Comparison of ENCODE assay signal across 8 mouse cellular contexts in the genomic region with DNA sequence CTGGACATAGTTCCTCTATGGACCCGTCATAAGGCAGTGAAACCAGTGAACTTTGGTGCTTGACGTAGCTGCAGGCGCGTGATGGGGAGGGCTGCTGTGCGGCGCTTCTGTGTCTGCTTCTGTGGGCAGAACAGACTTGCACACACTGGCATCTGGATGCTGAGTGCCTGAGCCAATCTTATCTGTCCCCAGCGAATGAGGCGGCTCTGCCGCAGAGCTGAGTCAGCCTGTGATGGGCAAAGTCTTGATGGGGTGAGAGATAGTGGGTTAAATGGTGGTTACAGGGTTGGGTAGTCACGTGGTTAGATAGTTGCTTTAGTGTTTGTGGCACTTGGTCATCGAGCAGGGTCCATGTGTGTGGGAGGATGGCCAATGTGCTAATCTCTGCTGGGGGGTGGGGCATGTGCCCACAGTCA. TPM values are rescaled to one million over a fixed set of nuclear protein-coding genes. Genes with fewer than 3 reads are reported as not detected.
DNase-seq lines count a peak whose midpoint lies in the region; ATAC-seq and TF ChIP-seq lines count a peak whose summit lies in the region.

No protein-coding gene starts in this region.

- TF ChIP-seq POLR2A in kidney, adult 2 months (IDR thresholded peaks at IDR 0.05; ENCODE audit: low read depth, low read length) = peak; percentile 34

- H3K27ac ChIP-seq in forebrain, postnatal 0 days (ENCODE audit: low read depth, low read length) = no peak overlapping the region
- no peak overlapping the region for H3K27ac ChIP-seq in forebrain, embryonic 11.5 days (ENCODE audit: low read depth, low read length)
- peak overlapping the region; percentile 89 for H3K27ac ChIP-seq in kidney, adult 2 months (ENCODE audit: insufficient read depth, low read depth, low read length)
- H3K27ac ChIP-seq in liver, embryonic 12.5 days = peak overlapping the region; percentile 92

- no peak overlapping the region for H3K9ac ChIP-seq in forebrain, postnatal 0 days
- no peak overlapping the region for H3K9ac ChIP-seq in forebrain, embryonic 11.5 days (ENCODE audit: low read length)
- peak overlapping the region; percentile 83 for H3K9ac ChIP-seq in liver, embryonic 12.5 days

- H3K4me3 ChIP-seq in forebrain, postnatal 0 days (ENCODE audit: low read depth, low read length) = no peak overlapping the region
- no peak overlapping the region for H3K4me3 ChIP-seq in forebrain, embryonic 11.5 days (ENCODE audit: low read depth, low read length)
- H3K4me3 ChIP-seq in kidney, adult 2 months (ENCODE audit: insufficient read depth, low read depth, low read length) = no peak overlapping the region
- peak overlapping the region; percentile 56 for H3K4me3 ChIP-seq in liver, embryonic 12.5 days

- intact Hi-C loops in gastrocnemius, postnatal 14 days (cut with DNase I; ENCODE audit: low total_unique reads) = no loop called here

- H3K4me2 ChIP-seq in forebrain, postnatal 0 days (ENCODE audit: low read depth) = no peak overlapping the region
- H3K4me2 ChIP-seq in forebrain, embryonic 11.5 days (ENCODE audit: low read depth, low read length, severe bottlenecking) = no peak overlapping the region
- peak overlapping the region; percentile 86 for H3K4me2 ChIP-seq in liver, embryonic 12.5 days

- peaks cover 16% of the 10 kb centered on the region for H3K4me1 ChIP-seq in forebrain, postnatal 0 days (ENCODE audit: insufficient read depth)
- H3K4me1 ChIP-seq in forebrain, embryonic 11.5 days (replicated peaks; ENCODE audit: control insufficient read depth, insufficient read depth, low read length) = peaks cover 22% of the 10 kb centered on the region
- peaks cover 30% of the 10 kb centered on the region for H3K4me1 ChIP-seq in kidney, adult 2 months (ENCODE audit: control insufficient read depth, insufficient read depth, low read length)
- H3K4me1 ChIP-seq in liver, embryonic 12.5 days = peaks cover 79% of the 10 kb centered on the region

- H3K9me3 ChIP-seq in forebrain, postnatal 0 days (ENCODE audit: low read length) = no peaks in the 10 kb centered on the region
- no peaks in the 10 kb centered on the region for H3K9me3 ChIP-seq in forebrain, embryonic 11.5 days (ENCODE audit: control insufficient read depth, low read length)
- no peaks in the 10 kb centered on the region for H3K9me3 ChIP-seq in liver, embryonic 12.5 days (replicated peaks)

- peaks cover 14% of the 10 kb centered on the region for H3K36me3 ChIP-seq in forebrain, postnatal 0 days (ENCODE audit: insufficient read depth)
- peaks cover under 1% of the 10 kb centered on the region; the same call in 1 of the 2 replicates for H3K36me3 ChIP-seq in forebrain, embryonic 11.5 days (ENCODE audit: control insufficient read depth, insufficient read depth, low read length)
- no peaks in the 10 kb centered on the region; the same call in 1 of the 2 replicates for H3K36me3 ChIP-seq in kidney, adult 2 months (ENCODE audit: control insufficient read depth, insufficient read depth, low read length)
- peaks cover 18% of the 10 kb centered on the region for H3K36me3 ChIP-seq in liver, embryonic 12.5 days

- peaks cover 4% of the 10 kb centered on the region; the same call in 1 of the 2 replicates for H3K27me3 ChIP-seq in forebrain, postnatal 0 days (ENCODE audit: insufficient read depth, low read length)
- H3K27me3 ChIP-seq in forebrain, embryonic 11.5 days (ENCODE audit: control insufficient read depth, insufficient read depth, low read length) = 0 out of 2 replicates have a peak, but pooled peaks cover 2% of the 10 kb centered on the region
- no peaks in the 10 kb centered on the region for H3K27me3 ChIP-seq in kidney, adult 2 months (replicated peaks; ENCODE audit: control insufficient read depth, insufficient read depth, low read length)
- no peaks in the 10 kb centered on the region for H3K27me3 ChIP-seq in liver, embryonic 12.5 days (replicated peaks)

- TF ChIP-seq CTCF in forebrain, postnatal 0 days (IDR thresholded peaks at IDR 0.05; ENCODE audit: low read depth) = no peak
- TF ChIP-seq CTCF in kidney, adult 2 months (conservative IDR thresholded peaks at IDR 0.05; ENCODE audit: insufficient read depth, insufficient read length, low read depth, low read length) = no peak

- DNase-seq in forebrain, postnatal 0 days = no peak
- no peak for DNase-seq in forebrain, embryonic 11.5 days (ENCODE audit: low spot score)
- DNase-seq in adrenal gland, adult (ENCODE audit: inconsistent age in 2 of 2, low spot score in 1 of 2) = peak; percentile 82 to 86
- DNase-seq in gastrocnemius, postnatal 14 days = peak; percentile 49
- peak; percentile 80 for DNase-seq in kidney, adult 2 months
- DNase-seq in right cerebral cortex, postnatal 14 days = peak; percentile 65
- DNase-seq in embryo, embryonic 11 days = no peak

- WGBS in forebrain, postnatal 0 days = 75% methylated on average over 11 of the region's 11 CpGs
- WGBS in forebrain, embryonic 11.5 days = 74% methylated on average over 11 of the region's 11 CpGs
- 24% methylated on average over 11 of the region's 11 CpGs for WGBS in kidney, adult 2 months
- 1% methylated on average over 11 of the region's 11 CpGs for WGBS in liver, embryonic 12.5 days (ENCODE audit: insufficient replicate concordance)

- ATAC-seq in forebrain, postnatal 0 days = peak; percentile 16; the same call in 1 of the 2 replicates
- no peak for ATAC-seq in forebrain, embryonic 11.5 days (replicated peaks; ENCODE audit: low FRiP score)
- ATAC-seq in liver, embryonic 12.5 days = peak; percentile 60

RNA-seq across cellular contexts. Expression of gene Zfp36, which starts 2.9 kb away (rescaled TPM):
- 2.8 and 4.0 TPM in 2 replicates for total RNA-seq in forebrain, postnatal 0 days (2014; rRNA removed)
- 2.3 and 3.8 TPM in 2 replicates for polyA plus RNA-seq in forebrain, postnatal 0 days (2015; fragmentation: Nextera tagmentation; extraction: Ambion mirVana)
- 4.5 and 5.2 TPM in 2 replicates for polyA plus RNA-seq in forebrain, embryonic 11.5 days (2014; fragmentation: Nextera tagmentation; extraction: Ambion mirVana)
- total RNA-seq in gastrocnemius, postnatal 14 days (2021) = 10 to 100 TPM in 1 of 2 experiments, 1 to 10 TPM in 1; 5.9 to 11.6 TPM
- 24.6 and 25.5 TPM in 2 replicates for polyA plus RNA-seq in kidney, adult 2 months (2012; rRNA removed)
- 7.4 and 7.5 TPM in 2 replicates for polyA plus RNA-seq in liver, embryonic 12.5 days (2016; fragmentation: Nextera tagmentation; extraction: Ambion mirVana)

RNA-seq across cellular contexts. Expression of gene Med29, which starts 9.5 kb away (rescaled TPM):
- 32.5 and 35.1 TPM in 2 replicates for total RNA-seq in forebrain, postnatal 0 days (2014; rRNA removed)
- 39.2 and 47.6 TPM in 2 replicates for polyA plus RNA-seq in forebrain, postnatal 0 days (2015; fragmentation: Nextera tagmentation; extraction: Ambion mirVana)
- 40.1 and 46.1 TPM in 2 replicates for polyA plus RNA-seq in forebrain, embryonic 11.5 days (2014; fragmentation: Nextera tagmentation; extraction: Ambion mirVana)
- total RNA-seq in gastrocnemius, postnatal 14 days (2021) = 10 to 100 TPM; 20.7 to 20.9 TPM
- polyA plus RNA-seq in kidney, adult 2 months (2012; rRNA removed) = 71.9 and 72.1 TPM in 2 replicates
- 35.1 and 36.8 TPM in 2 replicates for polyA plus RNA-seq in liver, embryonic 12.5 days (2016; fragmentation: Nextera tagmentation; extraction: Ambion mirVana)

RNA-seq across cellular contexts. Expression of gene Paf1, which starts 9.8 kb away (rescaled TPM):
- 74.8 and 80.5 TPM in 2 replicates for total RNA-seq in forebrain, postnatal 0 days (2014; rRNA removed)
- 69.4 and 92.7 TPM in 2 replicates for polyA plus RNA-seq in forebrain, postnatal 0 days (2015; fragmentation: Nextera tagmentation; extraction: Ambion mirVana)
- 82.0 and 82.9 TPM in 2 replicates for polyA plus RNA-seq in forebrain, embryonic 11.5 days (2014; fragmentation: Nextera tagmentation; extraction: Ambion mirVana)
- 10 to 100 TPM; 32.9 to 34.8 TPM for total RNA-seq in gastrocnemius, postnatal 14 days (2021)
- 72.6 and 78.4 TPM in 2 replicates for polyA plus RNA-seq in kidney, adult 2 months (2012; rRNA removed)
- 36.5 and 42.4 TPM in 2 replicates for polyA plus RNA-seq in liver, embryonic 12.5 days (2016; fragmentation: Nextera tagmentation; extraction: Ambion mirVana)

RNA-seq across cellular contexts. Expression of gene Plekhg2, which starts 10.6 kb away (rescaled TPM):
- 20.3 and 25.7 TPM in 2 replicates for total RNA-seq in forebrain, postnatal 0 days (2014; rRNA removed)
- 9.0 and 11.4 TPM in 2 replicates for polyA plus RNA-seq in forebrain, postnatal 0 days (2015; fragmentation: Nextera tagmentation; extraction: Ambion mirVana)
- 81.2 and 81.3 TPM in 2 replicates for polyA plus RNA-seq in forebrain, embryonic 11.5 days (2014; fragmentation: Nextera tagmentation; extraction: Ambion mirVana)
- 10 to 100 TPM; 15.0 to 15.7 TPM for total RNA-seq in gastrocnemius, postnatal 14 days (2021)
- polyA plus RNA-seq in kidney, adult 2 months (2012; rRNA removed) = 13.5 and 14.6 TPM in 2 replicates
- 13.7 and 14.4 TPM in 2 replicates for polyA plus RNA-seq in liver, embryonic 12.5 days (2016; fragmentation: Nextera tagmentation; extraction: Ambion mirVana)

RNA-seq across cellular contexts. Expression of gene Rps16, which starts 32.5 kb away (rescaled TPM):
- 205 and 300 TPM in 2 replicates for total RNA-seq in forebrain, postnatal 0 days (2014; rRNA removed)
- polyA plus RNA-seq in forebrain, postnatal 0 days (2015; fragmentation: Nextera tagmentation; extraction: Ambion mirVana) = 595 and 769 TPM in 2 replicates
- 727 and 782 TPM in 2 replicates for polyA plus RNA-seq in forebrain, embryonic 11.5 days (2014; fragmentation: Nextera tagmentation; extraction: Ambion mirVana)
- total RNA-seq in gastrocnemius, postnatal 14 days (2021) = 100 to 1,000 TPM; 522 to 620 TPM
- 724 and 951 TPM in 2 replicates for polyA plus RNA-seq in kidney, adult 2 months (2012; rRNA removed)
- 986 and 994 TPM in 2 replicates for polyA plus RNA-seq in liver, embryonic 12.5 days (2016; fragmentation: Nextera tagmentation; extraction: Ambion mirVana)

Comparison
In these comparisons a context has a peak if more than half of its experiments do, and no peak if none do; other contexts are left out.
1. DNase-seq: peak in adrenal gland, adult (2 of 2), gastrocnemius, postnatal 14 days (single experiment), kidney, adult 2 months (single experiment) and right cerebral cortex, postnatal 14 days (single experiment); none in forebrain, postnatal 0 days (single experiment), forebrain, embryonic 11.5 days (single experiment) and embryo, embryonic 11 days (single experiment).
2. H3K27ac ChIP-seq: peak in kidney, adult 2 months (single experiment) and liver, embryonic 12.5 days (single experiment); none in forebrain, postnatal 0 days (single experiment) and forebrain, embryonic 11.5 days (single experiment).